Mouse (Mus musculus) CH12.LX (cell line): ENCODE data around the gene Ugt1a8. TPM values are rescaled to one million over a fixed set of nuclear protein-coding genes. Genes with fewer than 3 reads are reported as not detected.

Source experiments
- DNase-seq: peaks from one replicate; pipeline ENCODE4 v3.0.0-alpha.2; 2013; ENCODE audit errors: extremely low read depth
- H3K27ac ChIP-seq: 2 replicates; pipeline ENCODE4 v1.5.1; 2012; ENCODE audit warnings: low read depth, mild to moderate bottlenecking, control low read depth, moderate library complexity; ENCODE audit not compliant: insufficient read depth
- H3K27me3 ChIP-seq: replicated peaks from 2 replicates; pipeline ENCODE3; 2012; ENCODE audit warnings: inconsistent platforms
- H3K36me3 ChIP-seq, 2 experiments: replicated peaks in 1 of 2; 2 replicates each; pipeline versions ENCODE3 to v1.6.1; 2012; ENCODE audit warnings: inconsistent platforms in 1 of 2, low read length in 1 of 2, mild to moderate bottlenecking in 1 of 2, mixed read lengths in 1 of 2, moderate library complexity in 1 of 2; ENCODE audit not compliant: control insufficient read depth in 1 of 2, insufficient read depth in 1 of 2
- H3K4me1 ChIP-seq, 2 experiments: 2 replicates each; pipeline ENCODE4 v1.6.1; 2012; ENCODE audit warnings: inconsistent platforms in 1 of 2, moderate library complexity in 1 of 2; ENCODE audit not compliant: insufficient read depth in 2 of 2, control insufficient read depth in 1 of 2
- H3K4me2 ChIP-seq: 2 replicates; pipeline ENCODE4 v1.6.1; 2012; ENCODE audit warnings: low read depth, mild to moderate bottlenecking, control low read depth; ENCODE audit not compliant: poor library complexity, insufficient read depth, severe bottlenecking
- H3K4me3 ChIP-seq, 3 experiments: fragments of 150-350 bp in 1 of 3; sonication (generic) in 1 of 3; replicated peaks in 1 of 3; 2 replicates each; pipeline versions ENCODE3 to v1.5.1; 2011 to 2012; ENCODE audit warnings: low read depth in 2 of 3, low read length in 2 of 3, mild to moderate bottlenecking in 2 of 3, moderate library complexity in 2 of 3, control low read depth in 1 of 3, improper control_type of control experiment in 1 of 3, inconsistent platforms in 1 of 3, mixed read lengths in 1 of 3; ENCODE audit not compliant: poor library complexity in 1 of 3
- H3K79me2 ChIP-seq: replicated peaks from 2 replicates; pipeline ENCODE4 v1.6.1; 2012; ENCODE audit warnings: mild to moderate bottlenecking, moderate library complexity; ENCODE audit not compliant: control insufficient read depth, poor library complexity, insufficient read depth, severe bottlenecking; ENCODE audit errors: extremely low read depth
- H3K9ac ChIP-seq: 2 replicates; pipeline ENCODE4 v1.6.1; 2012; ENCODE audit warnings: low read depth, mild to moderate bottlenecking, control low read depth, moderate library complexity; ENCODE audit not compliant: insufficient read depth
- H3K9me3 ChIP-seq: replicated peaks from 2 replicates; pipeline ENCODE3; 2012; ENCODE audit warnings: low read length, inconsistent platforms, mixed read lengths
- BHLHE40 ChIP-seq: IDR thresholded peaks from 2 replicates; pipeline ENCODE4 v1.6.1; 2011; ENCODE audit warnings: mild to moderate bottlenecking, low read depth, low read length, improper control_type of control experiment
- CHD2 ChIP-seq: IDR thresholded peaks from 2 replicates; pipeline ENCODE4 v1.6.1; 2011; ENCODE audit warnings: low read length, improper control_type of control experiment
- E2F4 ChIP-seq: IDR thresholded peaks from 2 replicates; pipeline ENCODE4 v1.6.1; 2011; ENCODE audit warnings: low read depth, low read length, improper control_type of control experiment; ENCODE audit not compliant: insufficient replicate concordance
- ELF1 ChIP-seq: IDR thresholded peaks from 2 replicates; pipeline ENCODE4 v1.6.1; 2014; ENCODE audit warnings: low read depth, mild to moderate bottlenecking, inconsistent platforms, low read length, improper control_type of control experiment
- GABPA ChIP-seq: IDR thresholded peaks from 2 replicates; pipeline ENCODE4 v1.6.1; 2012; ENCODE audit warnings: low read depth, low read length, improper control_type of control experiment, inconsistent platforms; ENCODE audit not compliant: insufficient replicate concordance
- HCFC1 ChIP-seq: IDR thresholded peaks from 2 replicates; pipeline ENCODE4 v1.6.1; 2012; ENCODE audit warnings: low read depth, mild to moderate bottlenecking, inconsistent platforms, low read length, improper control_type of control experiment
- JUN ChIP-seq: IDR thresholded peaks from 2 replicates; pipeline ENCODE4 v1.6.1; 2011; ENCODE audit warnings: low read depth, mild to moderate bottlenecking, low read length, improper control_type of control experiment, moderate library complexity; ENCODE audit not compliant: insufficient read depth
- JUND ChIP-seq: conservative IDR thresholded peaks from 2 replicates; pipeline ENCODE4 v1.6.1; 2011; ENCODE audit warnings: low read depth, low read length, improper control_type of control experiment
- KAT2A ChIP-seq: IDR thresholded peaks from 2 replicates; pipeline ENCODE4 v1.6.1; 2012; ENCODE audit warnings: low read length, improper control_type of control experiment, inconsistent platforms; ENCODE audit not compliant: insufficient replicate concordance
- MAFK ChIP-seq: IDR thresholded peaks from 2 replicates; pipeline ENCODE4 v1.6.1; 2011; ENCODE audit warnings: low read length, improper control_type of control experiment; ENCODE audit not compliant: insufficient replicate concordance
- MAX ChIP-seq: IDR thresholded peaks from 2 replicates; pipeline ENCODE4 v1.6.1; 2011; ENCODE audit warnings: low read length, improper control_type of control experiment
- MEF2A ChIP-seq: IDR thresholded peaks from 2 replicates; pipeline ENCODE4 v1.6.1; 2014; ENCODE audit warnings: low read depth, mild to moderate bottlenecking, inconsistent platforms, low read length, improper control_type of control experiment, borderline replicate concordance
- MYC ChIP-seq: IDR thresholded peaks from 2 replicates; pipeline ENCODE4 v1.6.1; 2011; ENCODE audit warnings: low read depth, mild to moderate bottlenecking, improper control_type of control experiment, low read length
- NELFE ChIP-seq: IDR thresholded peaks from 2 replicates; pipeline ENCODE4 v1.6.1; 2011; ENCODE audit warnings: low read depth, low read length, improper control_type of control experiment
- POLR2AphosphoS2 ChIP-seq: IDR thresholded peaks from 2 replicates; pipeline ENCODE4 v1.6.1; 2011; ENCODE audit warnings: low read depth, low read length, improper control_type of control experiment
- RAD21 ChIP-seq: IDR thresholded peaks from 2 replicates; pipeline ENCODE4 v1.6.1; 2011; ENCODE audit warnings: low read depth, mild to moderate bottlenecking, low read length, improper control_type of control experiment, moderate library complexity
- RCOR1 ChIP-seq: conservative IDR thresholded peaks from 2 replicates; pipeline ENCODE4 v1.6.1; 2012; ENCODE audit warnings: low read depth, mild to moderate bottlenecking, inconsistent platforms, low read length, improper control_type of control experiment
- SIN3A ChIP-seq: IDR thresholded peaks from 2 replicates; pipeline ENCODE4 v1.6.1; 2012; ENCODE audit warnings: low read length, improper control_type of control experiment, inconsistent platforms
- TBP ChIP-seq: conservative IDR thresholded peaks from 2 replicates; pipeline ENCODE4 v1.6.1; 2011; ENCODE audit warnings: low read depth, low read length, improper control_type of control experiment
- TCF12 ChIP-seq: IDR thresholded peaks from 2 replicates; pipeline ENCODE4 v1.6.1; 2014; ENCODE audit warnings: low read depth, mild to moderate bottlenecking, inconsistent platforms, low read length, improper control_type of control experiment
- UBTF ChIP-seq: IDR thresholded peaks from 2 replicates; pipeline ENCODE4 v1.6.1; 2012; ENCODE audit warnings: low read depth, mild to moderate bottlenecking, inconsistent platforms, low read length, improper control_type of control experiment, moderate library complexity
- USF1 ChIP-seq: IDR thresholded peaks from 2 replicates; pipeline ENCODE4 v1.6.1; 2014; ENCODE audit warnings: low read depth, mild to moderate bottlenecking, inconsistent platforms, low read length, improper control_type of control experiment
- USF2 ChIP-seq: conservative IDR thresholded peaks from 2 replicates; pipeline ENCODE4 v1.6.1; 2011; ENCODE audit warnings: low read depth, low read length, improper control_type of control experiment
- ZC3H11A ChIP-seq: IDR thresholded peaks from 2 replicates; pipeline ENCODE4 v1.6.1; 2012; ENCODE audit warnings: low read depth, mild to moderate bottlenecking, inconsistent platforms, low read length, improper control_type of control experiment
- ZKSCAN1 ChIP-seq: IDR thresholded peaks from 2 replicates; pipeline ENCODE4 v1.6.1; 2012; ENCODE audit warnings: low read depth, inconsistent platforms, low read length, improper control_type of control experiment, borderline replicate concordance
- ZNF384 ChIP-seq: IDR thresholded peaks from 2 replicates; pipeline ENCODE4 v1.6.1; 2012; ENCODE audit warnings: low read depth, low read length, improper control_type of control experiment, inconsistent platforms
- dilution Hi-C: fragments of 300-500 bp; cut with MboI; formaldehyde crosslinking; loops from 2 replicates; pipeline ENCODE4 v1.14.3; 2020; ENCODE audit warnings: low sequenced_read_pairs; ENCODE audit not compliant: extremely low pct_unique_long_range_greater_than_20kb, extremely low pct_ligation_motif_present
- in situ Hi-C: fragments of 300-500 bp; cut with MboI; formaldehyde crosslinking; loops from 3 replicates; pipeline ENCODE4 v1.14.3; 2019; ENCODE audit warnings: low sequenced_read_pairs, low pct_ligation_motif_present, low pct_unique_long_range_greater_than_20kb, mixed read lengths
- polyA plus RNA-seq: library from polyadenylated mRNA; unstranded; fragments of >175 nt; gene quantifications from 2 replicates; pipeline ENCODE4 v1.2.1, GENCODE M21; 2012; ENCODE audit warnings: low read depth; ENCODE audit not compliant: insufficient read length
- total RNA-seq, 2 experiments: library from RNA; depleted of rRNA; stranded (reverse); fragments of 300-350 nt in 1 of 2; fragments of >200 nt in 1 of 2; gene quantifications; 2 replicates each; pipeline ENCODE4 v1.2.3; 2012 to 2014

Gene Ugt1a8
- total and polyA plus RNA-seq, 3 experiments: not detected

GRCm38 (mm10) chr1:88215466-88216380 is 128.1 kb downstream of the Ugt1a8 start:
- dilution Hi-C loops: no loop called here
- no peak overlapping the region for H3K9ac ChIP-seq
- H3K4me1 ChIP-seq: no peaks in the 10 kb centered on the region
- H3K4me2 ChIP-seq: no peak overlapping the region
- no peak overlapping the region for H3K27ac ChIP-seq
- peak; percentile 5 for DNase-seq
- in situ Hi-C loops: no loop called here
- TF ChIP-seq MAFK (no peak), KAT2A (no peak), GABPA (no peak), SIN3A (no peak), BHLHE40 (no peak), JUN (no peak), E2F4 (no peak), ZC3H11A (no peak), HCFC1 (no peak), ELF1 (no peak), MAX (no peak), CHD2 (no peak), RCOR1 (no peak), UBTF (no peak), RAD21 (no peak), ZKSCAN1 (no peak), MYC (no peak), POLR2AphosphoS2 (no peak), NELFE (no peak)
- TF ChIP-seq, all 38 proteins: peak for 0
- H3K79me2 ChIP-seq: no peaks in the 10 kb centered on the region
- no peak overlapping the region for H3K4me3 ChIP-seq
- H3K36me3 ChIP-seq: no peaks in the 10 kb centered on the region
- no peaks in the 10 kb centered on the region for H3K27me3 ChIP-seq
- peaks cover 80% of the 10 kb centered on the region for H3K9me3 ChIP-seq

- Histone ChIP-seq H3K9me3 (peaks cover 84% of the 10 kb centered on the region), H3K9ac (no peak overlapping the region), H3K36me3 (no peaks in the 10 kb centered on the region), H3K4me3 (no peak overlapping the region), H3K4me2 (no peak overlapping the region), H3K27ac (no peak overlapping the region), H3K79me2 (no peaks in the 10 kb centered on the region), H3K27me3 (no peaks in the 10 kb centered on the region), H3K4me1 (no peaks in the 10 kb centered on the region)
- dilution Hi-C loops: no loop called here
- DNase-seq: peak; percentile 2
- no peak for TF ChIP-seq SIN3A
- TF ChIP-seq BHLHE40: no peak
- no peak for TF ChIP-seq ZNF384
- no peak for TF ChIP-seq MAX
- TF ChIP-seq JUND: no peak
- TF ChIP-seq KAT2A: no peak
- no peak for TF ChIP-seq USF1
- no peak for TF ChIP-seq RCOR1
- TF ChIP-seq TCF12: no peak
- TF ChIP-seq TBP: no peak
- no peak for TF ChIP-seq ELF1
- TF ChIP-seq MEF2A: no peak
- TF ChIP-seq JUN: no peak
- TF ChIP-seq USF2: no peak
- in situ Hi-C loops: no loop called here
These were observed 128.9 kb downstream of the Ugt1a8 start for GRCm38 (mm10) chr1:88216551-88216950.
